Mouse (Mus musculus): ENCODE measurements around the gene Gnat1. TPM values are rescaled to one million over a fixed set of nuclear protein-coding genes. Genes with fewer than 3 reads are reported as not detected.

Gnat1 gene
- polyA plus RNA-seq, 1 experiment: not detected

DNA sequence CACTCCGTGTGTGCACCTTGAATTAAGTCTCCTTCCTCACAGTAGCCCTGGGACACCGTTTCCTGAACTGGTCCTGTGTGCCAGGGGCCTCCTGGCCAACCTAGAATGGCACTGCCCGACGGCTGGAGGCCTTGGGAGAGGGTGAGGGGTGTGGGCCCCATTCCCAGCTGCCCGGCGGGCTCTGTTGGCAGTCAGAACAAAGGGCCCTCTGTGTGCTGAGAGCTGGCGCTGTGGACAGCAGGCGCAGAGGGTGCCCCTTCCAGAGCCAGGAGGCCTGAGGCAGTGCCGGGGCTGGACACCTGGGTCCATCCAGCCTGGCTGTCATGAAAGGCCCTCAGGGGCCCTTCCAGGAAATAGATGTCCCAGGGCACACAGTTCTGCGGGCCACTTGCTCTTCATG lies 20.0 kb downstream of the Gnat1 start:
- Histone ChIP-seq H3K27me3 (ENCODE audit: control insufficient read depth, insufficient read depth, low read length) (no peaks in the 10 kb centered on the region), H3K27ac (ENCODE audit: insufficient read depth, low read length) (no peak overlapping the region), H3K36me3 (ENCODE audit: control insufficient read depth, insufficient read depth, low read length) (no peaks in the 10 kb centered on the region), H3K4me1 (ENCODE audit: control insufficient read depth, insufficient read depth, insufficient read length) (no peaks in the 10 kb centered on the region), H3K4me3 (ENCODE audit: extremely low read depth, insufficient read depth, insufficient read length) (no peak overlapping the region)
- 88% methylated on average over 10 of the region's 10 CpGs for WGBS
- TF ChIP-seq CTCF (IDR thresholded peaks at IDR 0.05; ENCODE audit: extremely low read depth, insufficient read depth, insufficient read length, insufficient replicate concordance) (no peak), POLR2A (IDR thresholded peaks at IDR 0.05; ENCODE audit: low read depth, low read length) (no peak)
- no peak for DNase-seq (ENCODE audit: low read depth in 1 of 2, low spot score in 2 of 2)

DNA sequence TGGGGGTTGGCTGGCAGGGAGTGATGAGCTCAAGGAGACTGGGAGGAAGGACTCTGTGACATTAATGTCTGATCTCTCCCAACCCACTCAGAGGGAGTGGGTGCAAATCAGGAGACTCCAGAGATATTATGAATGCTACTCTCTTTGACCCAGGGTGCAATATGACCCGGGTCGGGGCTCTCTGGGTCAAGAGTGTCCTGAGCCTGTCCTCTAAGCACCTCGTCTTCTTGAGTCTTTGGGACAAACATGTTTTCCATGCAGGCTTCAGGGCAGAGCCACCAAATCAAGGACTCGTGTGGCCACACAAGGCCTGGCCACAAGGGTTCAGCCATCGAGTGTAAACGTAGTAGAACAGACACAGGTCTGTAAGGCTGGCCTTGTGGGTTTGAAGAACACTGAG lies 21.4 kb downstream of the Gnat1 start:
- no peaks in the 10 kb centered on the region for H3K27me3 ChIP-seq (ENCODE audit: control insufficient read depth, insufficient read depth, low read length)
- no peak overlapping the region for H3K4me3 ChIP-seq (ENCODE audit: extremely low read depth, insufficient read depth, insufficient read length)
- no peak for TF ChIP-seq POLR2A (IDR thresholded peaks at IDR 0.05; ENCODE audit: low read depth, low read length)
- no peak for TF ChIP-seq CTCF (IDR thresholded peaks at IDR 0.05; ENCODE audit: extremely low read depth, insufficient read depth, insufficient read length, insufficient replicate concordance)
- no peaks in the 10 kb centered on the region for H3K4me1 ChIP-seq (ENCODE audit: control insufficient read depth, insufficient read depth, insufficient read length)
- DNase-seq (ENCODE audit: low read depth in 1 of 2, low spot score in 2 of 2): no peak
- WGBS: 90% methylated on average over 6 of the region's 6 CpGs
- no peak overlapping the region for H3K27ac ChIP-seq (ENCODE audit: insufficient read depth, low read length)
- no peaks in the 10 kb centered on the region for H3K36me3 ChIP-seq (ENCODE audit: control insufficient read depth, insufficient read depth, low read length)

DNA sequence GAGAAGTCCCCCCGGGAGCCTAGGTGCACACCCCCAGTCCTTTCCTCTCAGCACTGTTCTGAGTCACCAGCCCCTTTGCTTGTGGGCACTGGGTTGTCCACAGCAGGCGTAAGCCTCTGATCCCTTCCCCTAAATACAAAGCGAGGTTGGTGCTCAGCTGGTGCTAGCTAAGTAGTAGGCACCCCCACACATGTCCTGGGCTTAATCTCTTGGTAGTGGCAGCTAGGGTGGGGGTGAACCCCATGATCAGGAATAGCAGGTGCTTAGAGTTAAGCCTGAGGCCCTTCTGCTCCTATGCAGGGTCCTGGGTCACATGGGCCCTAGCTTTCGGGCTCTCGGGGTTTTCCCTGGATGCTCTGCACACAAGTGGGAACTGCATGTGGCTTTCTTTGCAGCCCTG lies 22.4 kb downstream of the Gnat1 start:
- no peaks in the 10 kb centered on the region for H3K27me3 ChIP-seq (ENCODE audit: control insufficient read depth, insufficient read depth, low read length)
- no peak overlapping the region for H3K4me3 ChIP-seq (ENCODE audit: extremely low read depth, insufficient read depth, insufficient read length)
- no peak overlapping the region for H3K27ac ChIP-seq (ENCODE audit: insufficient read depth, low read length)
- DNase-seq (ENCODE audit: low read depth in 1 of 2, low spot score in 2 of 2): no peak
- TF ChIP-seq POLR2A (IDR thresholded peaks at IDR 0.05; ENCODE audit: low read depth, low read length): no peak
- no peak for TF ChIP-seq CTCF (IDR thresholded peaks at IDR 0.05; ENCODE audit: extremely low read depth, insufficient read depth, insufficient read length, insufficient replicate concordance)
- H3K36me3 ChIP-seq (ENCODE audit: control insufficient read depth, insufficient read depth, low read length): no peaks in the 10 kb centered on the region
- H3K4me1 ChIP-seq (ENCODE audit: control insufficient read depth, insufficient read depth, insufficient read length): no peaks in the 10 kb centered on the region
- WGBS: 71% methylated on average over 5 of the region's 5 CpGs

DNA sequence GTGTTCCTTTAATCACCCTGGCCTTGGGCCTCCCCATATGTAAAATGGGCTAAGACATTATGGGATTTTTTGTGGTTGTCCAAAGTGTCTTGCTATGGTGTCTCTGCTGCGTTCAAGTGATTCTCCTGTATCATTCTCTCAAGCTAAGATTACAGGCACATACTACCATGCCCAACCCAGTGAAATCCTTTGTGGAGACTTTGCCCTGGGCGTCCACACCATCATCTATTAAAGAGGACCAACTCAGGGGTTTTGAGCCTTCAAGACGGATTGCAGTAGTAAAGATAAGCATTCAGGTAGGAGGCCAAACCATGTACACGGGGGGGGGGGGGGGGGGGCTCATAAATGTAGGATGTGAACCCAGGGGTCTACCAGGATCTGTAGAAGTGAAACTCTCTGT lies 24.9 kb downstream of the Gnat1 start:
- H3K4me3 ChIP-seq (ENCODE audit: extremely low read depth, insufficient read depth, insufficient read length): no peak overlapping the region
- H3K4me1 ChIP-seq (ENCODE audit: control insufficient read depth, insufficient read depth, insufficient read length): no peaks in the 10 kb centered on the region
- H3K27me3 ChIP-seq (ENCODE audit: control insufficient read depth, insufficient read depth, low read length): no peaks in the 10 kb centered on the region
- H3K36me3 ChIP-seq (ENCODE audit: control insufficient read depth, insufficient read depth, low read length): no peaks in the 10 kb centered on the region
- WGBS: 81% methylated on average over 4 of the region's 4 CpGs
- H3K27ac ChIP-seq (ENCODE audit: insufficient read depth, low read length): no peak overlapping the region
- TF ChIP-seq CTCF (IDR thresholded peaks at IDR 0.05; ENCODE audit: extremely low read depth, insufficient read depth, insufficient read length, insufficient replicate concordance) (no peak), POLR2A (IDR thresholded peaks at IDR 0.05; ENCODE audit: low read depth, low read length) (no peak)
- no peak for DNase-seq (ENCODE audit: low read depth in 1 of 2, low spot score in 2 of 2)

DNA sequence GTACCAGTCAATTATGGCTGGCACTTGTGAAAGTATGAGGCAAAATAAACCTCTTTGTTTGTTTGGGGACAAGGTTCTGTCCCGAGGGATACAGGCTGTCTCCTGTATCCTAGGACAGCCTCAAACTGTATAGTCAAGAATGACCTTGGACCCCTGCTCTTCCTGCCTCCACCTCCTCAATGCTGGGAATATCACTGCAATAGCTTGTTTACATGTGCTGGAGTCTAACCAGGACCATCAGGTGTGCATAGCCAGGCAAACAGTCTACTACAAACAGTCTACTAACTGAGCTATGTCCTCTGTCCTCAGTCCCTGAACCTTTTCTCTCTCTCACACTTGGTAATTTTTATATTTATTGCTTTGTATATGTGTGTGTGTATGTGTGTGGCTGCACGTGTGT lies 26.0 kb downstream of the Gnat1 start:
- Histone ChIP-seq H3K4me1 (ENCODE audit: control insufficient read depth, insufficient read depth, insufficient read length) (no peaks in the 10 kb centered on the region), H3K4me3 (ENCODE audit: extremely low read depth, insufficient read depth, insufficient read length) (no peak overlapping the region), H3K27ac (ENCODE audit: insufficient read depth, low read length) (no peak overlapping the region), H3K27me3 (ENCODE audit: control insufficient read depth, insufficient read depth, low read length) (no peaks in the 10 kb centered on the region), H3K36me3 (ENCODE audit: control insufficient read depth, insufficient read depth, low read length) (no peaks in the 10 kb centered on the region)
- no peak for DNase-seq (ENCODE audit: low read depth in 1 of 2, low spot score in 2 of 2)
- 81% methylated on average over 2 of the region's 2 CpGs for WGBS
- TF ChIP-seq CTCF (IDR thresholded peaks at IDR 0.05; ENCODE audit: extremely low read depth, insufficient read depth, insufficient read length, insufficient replicate concordance) (no peak), POLR2A (IDR thresholded peaks at IDR 0.05; ENCODE audit: low read depth, low read length) (no peak)

DNA sequence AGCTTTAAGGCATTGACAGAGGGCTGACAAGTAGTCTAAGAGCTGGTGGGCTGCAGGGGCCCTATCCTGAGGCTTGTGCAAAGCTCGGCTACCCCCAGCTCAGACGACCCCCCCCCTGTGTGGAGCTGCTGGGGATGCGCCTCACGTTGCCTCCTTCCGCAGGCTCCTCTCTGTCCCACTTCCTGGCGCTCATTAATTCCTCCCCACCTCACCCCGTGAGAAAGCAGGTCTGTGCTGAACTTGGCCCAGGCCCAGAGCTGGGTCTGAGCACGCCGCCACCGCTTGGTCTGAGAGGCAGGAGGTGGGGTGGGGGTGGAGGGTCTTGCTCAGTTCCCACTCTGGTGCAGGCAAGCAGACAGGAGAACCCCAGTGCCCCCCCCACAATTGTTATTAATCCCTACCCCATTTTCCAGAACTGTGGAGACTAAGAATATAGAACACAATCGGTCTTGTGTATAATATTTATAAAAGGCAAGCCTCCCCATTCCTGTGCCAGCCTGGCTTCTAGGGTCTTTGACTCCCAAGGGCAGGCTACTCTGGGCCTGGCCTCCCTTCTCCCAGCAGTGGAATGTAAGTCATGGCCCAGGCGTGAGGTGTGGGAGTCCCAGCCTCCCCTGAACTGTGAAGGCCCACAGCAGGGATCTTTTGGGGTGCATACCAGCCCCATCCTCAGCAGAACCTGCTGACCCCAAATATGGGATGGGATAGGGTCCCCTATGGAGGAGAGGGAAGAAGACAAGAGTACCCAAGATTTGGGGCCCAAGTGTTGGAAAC lies 28.6 kb downstream of the Gnat1 start:
- TF ChIP-seq POLR2A (IDR thresholded peaks at IDR 0.05; ENCODE audit: low read depth, low read length): no peak
- no peak for TF ChIP-seq CTCF (IDR thresholded peaks at IDR 0.05; ENCODE audit: extremely low read depth, insufficient read depth, insufficient read length, insufficient replicate concordance)
- DNase-seq (ENCODE audit: low read depth in 1 of 2, low spot score in 2 of 2): no peak
- H3K36me3 ChIP-seq (ENCODE audit: control insufficient read depth, insufficient read depth, low read length): no peaks in the 10 kb centered on the region
- H3K4me1 ChIP-seq (ENCODE audit: control insufficient read depth, insufficient read depth, insufficient read length): no peaks in the 10 kb centered on the region
- H3K4me3 ChIP-seq (ENCODE audit: extremely low read depth, insufficient read depth, insufficient read length): no peak overlapping the region
- H3K27me3 ChIP-seq (ENCODE audit: control insufficient read depth, insufficient read depth, low read length): no peaks in the 10 kb centered on the region
- 66% methylated on average over 12 of the region's 12 CpGs for WGBS
- no peak overlapping the region for H3K27ac ChIP-seq (ENCODE audit: insufficient read depth, low read length)

DNA sequence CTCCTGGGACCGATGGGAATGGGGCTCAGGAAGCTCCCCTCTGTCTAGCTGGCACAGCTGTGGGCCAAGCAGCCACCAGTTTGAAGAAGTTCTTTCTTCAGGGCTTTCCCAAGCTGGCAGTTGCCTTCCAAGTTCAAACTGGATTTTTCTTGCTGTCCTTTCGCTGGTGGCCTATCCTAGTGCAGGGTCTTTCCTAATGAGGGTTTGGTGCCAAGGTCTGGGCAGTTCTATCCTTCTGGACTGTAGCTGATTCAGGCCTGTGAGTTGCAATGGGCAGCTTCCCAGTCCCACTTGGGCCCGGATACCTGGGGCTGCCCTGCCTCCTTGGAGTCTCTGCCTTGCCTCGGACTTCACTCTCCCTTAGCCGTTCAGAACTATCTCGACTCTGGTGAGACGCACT lies 29.3 kb downstream of the Gnat1 start:
- TF ChIP-seq POLR2A (IDR thresholded peaks at IDR 0.05; ENCODE audit: low read depth, low read length) (no peak), CTCF (IDR thresholded peaks at IDR 0.05; ENCODE audit: extremely low read depth, insufficient read depth, insufficient read length, insufficient replicate concordance) (no peak)
- Histone ChIP-seq H3K4me3 (ENCODE audit: extremely low read depth, insufficient read depth, insufficient read length) (no peak overlapping the region), H3K4me1 (ENCODE audit: control insufficient read depth, insufficient read depth, insufficient read length) (no peaks in the 10 kb centered on the region), H3K27me3 (ENCODE audit: control insufficient read depth, insufficient read depth, low read length) (no peaks in the 10 kb centered on the region), H3K27ac (ENCODE audit: insufficient read depth, low read length) (no peak overlapping the region), H3K36me3 (ENCODE audit: control insufficient read depth, insufficient read depth, low read length) (no peaks in the 10 kb centered on the region)
- 86% methylated on average over 7 of the region's 7 CpGs for WGBS
- DNase-seq (ENCODE audit: low read depth in 1 of 2, low spot score in 2 of 2): no peak

Data from spleen, adult 2 months (tissue).